Mouse (Mus musculus): ENCODE measurements at regions not wholly inside any gene's neighbourhood (a gene's known extent, or its start where the extent isn't known, plus 50 kb on each side); places are given as distances from the start of the nearest gene placed in this dataset.

- no peak for DNase-seq (ENCODE audit: low spot score in 2 of 2)
These were observed 294.7 kb upstream of the Usp25 start for GRCm38 (mm10) chr16:76718809-76719208.

- DNase-seq (ENCODE audit: low spot score in 2 of 2), result no peak
These were observed 295.4 kb upstream of the Usp25 start for GRCm38 (mm10) chr16:76718147-76718546.

DNA sequence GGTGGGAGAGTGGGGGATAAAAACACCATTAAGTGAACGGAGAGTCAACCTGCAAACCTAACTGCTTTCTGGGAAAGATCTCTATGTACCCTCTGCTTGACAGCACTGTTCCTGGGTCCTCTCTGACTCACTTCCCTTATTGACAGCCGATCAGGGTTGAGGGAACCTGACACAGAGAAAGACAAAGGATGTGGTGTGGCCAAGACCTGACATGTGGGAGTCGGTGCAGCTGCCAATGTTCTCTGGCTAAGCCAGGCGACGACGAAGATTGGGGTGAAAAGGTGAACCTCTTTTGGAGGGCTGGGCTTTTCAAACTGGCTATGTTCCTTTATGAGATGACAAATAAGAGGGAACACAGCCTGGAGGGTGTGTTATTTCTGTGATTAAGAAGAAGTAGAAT, 318.6 kb upstream of the Usp25 start:
- no peak for DNase-seq (ENCODE audit: low spot score in 2 of 2)

DNA sequence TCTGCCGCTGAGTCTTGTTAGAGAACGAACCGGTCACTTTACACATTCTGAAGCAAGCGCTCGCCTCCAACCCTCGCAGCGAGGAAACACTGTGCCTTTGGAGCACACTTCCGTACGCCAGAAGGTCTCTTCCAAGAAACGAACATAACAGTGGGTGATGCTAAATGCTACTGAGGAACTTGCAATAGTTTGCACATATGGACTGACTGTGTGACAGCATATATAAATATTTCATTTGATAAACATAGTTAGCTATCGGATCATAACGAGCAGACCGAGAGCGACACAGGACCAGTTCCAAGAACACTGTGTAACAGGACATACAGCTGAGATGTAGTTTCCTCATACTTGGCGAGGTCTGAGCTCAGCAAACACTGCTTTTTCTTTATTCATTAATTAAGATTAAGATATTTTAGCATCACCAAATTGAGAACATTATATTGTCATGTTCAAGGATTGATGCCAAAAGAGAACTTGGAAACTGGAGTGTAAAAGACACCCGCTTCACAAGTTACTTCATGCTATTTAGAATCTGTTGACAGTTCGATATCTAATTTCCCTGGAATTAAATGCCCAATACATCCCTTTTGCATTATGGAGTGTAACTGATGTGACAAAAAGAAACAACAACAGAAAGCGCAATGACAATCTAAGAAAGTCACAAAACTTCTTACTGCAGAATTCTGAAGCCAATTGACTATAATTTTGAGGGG, 314.3 kb upstream of the Nrip1 start:
- DNase-seq (ENCODE audit: low spot score in 2 of 2), result no peak

GRCm38 (mm10) chr16:76685562-76685961, 311.9 kb upstream of the Nrip1 start:
- DNase-seq (ENCODE audit: low spot score in 2 of 2), result no peak

DNA sequence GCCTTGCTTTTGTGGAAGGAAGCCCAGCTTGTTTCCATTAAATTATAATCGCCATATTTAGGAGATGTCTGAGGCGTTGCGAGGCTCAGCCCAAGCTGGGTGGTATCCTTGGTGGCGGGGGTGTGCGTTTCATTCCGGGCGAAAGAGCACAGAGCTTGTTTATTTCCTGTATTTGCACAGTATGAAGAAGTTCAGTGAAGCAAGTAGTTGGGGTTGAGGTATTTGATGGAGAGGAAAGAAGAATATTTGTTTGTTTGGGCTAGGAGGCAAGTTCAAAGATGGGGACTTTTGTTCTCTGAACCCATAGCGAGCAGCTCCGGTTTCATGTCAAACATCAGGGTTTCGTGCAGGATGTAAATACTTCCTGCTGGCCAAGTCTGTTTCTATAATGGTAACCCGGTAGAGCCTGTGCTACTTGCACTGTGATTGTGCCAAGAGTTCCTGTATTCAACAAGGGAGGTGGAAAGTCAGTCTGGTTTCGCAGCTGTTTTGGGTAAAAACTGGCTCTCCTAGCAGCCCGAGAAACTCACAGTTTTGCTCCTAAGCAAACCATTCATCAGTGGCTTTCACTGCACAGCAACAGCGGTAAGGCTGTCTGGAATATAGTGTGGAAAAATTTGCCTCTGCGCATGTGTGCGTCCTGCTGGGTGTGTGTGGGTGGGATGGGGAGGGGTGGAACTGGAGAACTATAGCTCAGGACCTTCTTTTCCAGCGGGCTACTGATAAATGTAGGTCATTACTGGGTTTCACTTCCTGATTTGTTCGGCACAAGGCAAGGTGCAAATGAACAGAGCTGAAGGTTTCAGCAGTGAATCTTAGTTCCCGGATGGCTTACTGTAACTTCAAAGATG, 306.7 kb upstream of the Nrip1 start:
- peak in 1 of 2 experiments; percentile 4 for DNase-seq (ENCODE audit: low spot score in 2 of 2)

GRCm38 (mm10) chr16:76678885-76679284, 305.3 kb upstream of the Nrip1 start:
- DNase-seq (ENCODE audit: low spot score in 2 of 2), result no peak

- DNase-seq (ENCODE audit: low spot score in 2 of 2), result no peak
These were observed 296.2 kb upstream of the Nrip1 start for GRCm38 (mm10) chr16:76669795-76670194.

GRCm38 (mm10) chr16:76667046-76667445, 293.4 kb upstream of the Nrip1 start:
- DNase-seq (ENCODE audit: low spot score in 2 of 2), result no peak

DNA sequence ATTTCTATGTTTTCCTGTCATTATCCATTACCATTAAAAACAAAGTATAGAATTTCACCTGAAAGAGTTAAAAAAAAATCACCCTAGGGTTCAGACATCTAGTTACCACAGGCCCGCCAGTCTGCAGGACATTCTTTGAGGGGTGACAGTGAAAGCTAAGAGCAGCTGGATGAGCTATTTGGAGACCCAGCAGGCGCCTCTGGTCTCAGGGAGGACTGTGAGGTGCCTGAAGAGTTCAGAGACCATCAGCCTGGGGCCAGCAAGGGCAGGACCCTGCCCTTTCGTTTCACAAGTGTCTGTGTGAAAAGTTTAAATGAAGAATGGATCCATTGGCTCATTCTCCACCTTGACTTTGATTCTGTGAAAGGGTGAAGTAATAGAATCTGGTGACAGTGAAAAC, 281.5 kb upstream of the Nrip1 start:
- no peak for DNase-seq (ENCODE audit: low spot score in 2 of 2)

DNA sequence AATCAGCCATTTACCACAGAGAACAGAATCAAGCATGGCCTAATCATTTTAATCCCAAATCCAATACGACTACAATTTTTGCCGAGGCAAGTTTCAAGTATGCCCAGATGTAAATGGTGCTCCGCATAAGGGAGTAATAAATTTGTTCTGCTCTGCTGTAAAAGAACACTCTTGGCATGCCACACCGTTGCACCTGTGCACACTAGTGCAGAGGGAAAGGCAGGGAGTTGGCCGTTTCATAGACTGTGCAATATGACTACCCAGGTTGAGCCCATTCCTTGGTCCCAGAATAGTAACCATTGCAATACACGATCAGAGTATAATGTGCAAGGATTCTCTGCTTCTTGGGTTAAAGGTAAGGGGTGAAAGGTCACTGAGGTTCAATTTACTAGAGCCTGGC, 270.7 kb upstream of the Nrip1 start:
- no peak for DNase-seq (ENCODE audit: low spot score in 2 of 2)

DNA sequence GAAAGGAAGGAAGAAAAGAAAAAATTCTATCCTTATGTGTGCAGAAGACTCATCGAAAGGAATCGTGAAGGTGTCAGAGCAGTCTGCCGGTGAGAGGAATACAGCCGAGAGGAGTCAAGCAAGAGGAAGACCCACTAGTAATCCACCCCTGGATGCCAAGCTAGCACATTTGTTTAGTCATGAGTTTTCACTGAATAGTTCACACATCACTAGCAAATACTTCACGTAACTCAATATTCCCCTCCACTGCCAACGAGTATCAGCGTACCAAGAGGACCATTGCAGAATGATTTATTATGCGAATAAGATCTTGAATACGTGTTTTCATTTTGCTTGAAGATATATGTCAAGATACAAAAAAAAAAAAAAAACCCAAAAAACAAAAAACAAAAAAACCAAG, 270.2 kb upstream of the Nrip1 start:
- DNase-seq (ENCODE audit: low spot score in 2 of 2), result no peak

DNA sequence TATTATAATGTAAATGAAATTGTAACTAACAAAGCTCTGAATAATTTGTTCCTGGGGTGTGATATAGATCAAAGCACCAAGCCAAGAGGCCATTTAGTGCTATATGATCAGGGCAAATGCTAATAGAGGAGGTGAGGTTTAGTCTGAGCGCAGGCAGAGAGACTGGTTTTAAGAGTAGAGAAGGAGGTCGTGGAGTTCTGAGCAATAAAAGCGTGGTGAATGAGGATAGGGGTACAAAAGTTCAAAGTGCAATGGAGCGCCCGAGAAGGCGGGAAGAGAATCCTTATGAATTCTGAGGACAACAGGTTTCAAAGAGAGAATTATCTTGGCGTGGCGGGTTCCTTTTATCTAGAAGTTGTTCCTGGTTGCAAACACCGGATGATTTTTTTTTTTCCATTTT, 261.5 kb upstream of the Nrip1 start:
- no peak for DNase-seq (ENCODE audit: low spot score in 2 of 2)

DNA sequence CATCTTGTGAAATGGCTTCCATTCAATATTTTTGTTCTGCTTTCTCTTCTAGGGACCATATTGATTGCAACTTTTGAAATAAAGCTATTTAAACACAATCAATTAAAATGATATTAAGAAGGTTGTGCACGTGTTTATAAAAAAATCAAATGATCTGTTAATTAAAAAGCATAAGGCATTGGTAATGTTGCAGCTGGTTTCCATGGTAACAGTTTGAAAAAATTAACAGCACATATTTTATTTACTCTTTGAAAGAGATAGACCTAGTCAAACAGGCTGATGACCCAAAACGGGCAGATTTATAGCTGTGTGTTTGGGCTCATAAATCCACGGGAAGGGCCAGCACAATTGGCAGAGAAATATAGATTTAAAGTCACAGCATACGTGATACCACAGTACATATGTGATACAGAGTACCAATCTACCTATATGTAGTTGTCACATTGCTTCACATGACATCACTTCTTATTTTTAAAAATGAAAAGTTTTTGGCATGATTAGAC, 260.6 kb upstream of the Nrip1 start:
- DNase-seq (ENCODE audit: low spot score in 2 of 2), result no peak

GRCm38 (mm10) chr16:76626142-76626541, 252.5 kb upstream of the Nrip1 start:
- no peak for DNase-seq (ENCODE audit: low spot score in 2 of 2)

- DNase-seq (ENCODE audit: low spot score in 2 of 2), result no peak
These were observed 248.1 kb upstream of the Nrip1 start for GRCm38 (mm10) chr16:76621715-76622114.

- DNase-seq (ENCODE audit: low spot score in 2 of 2), result no peak
These were observed 244.7 kb upstream of the Nrip1 start for GRCm38 (mm10) chr16:76618295-76618694.

GRCm38 (mm10) chr16:76611061-76611460, 237.4 kb upstream of the Nrip1 start:
- no peak for DNase-seq (ENCODE audit: low spot score in 2 of 2)

DNA sequence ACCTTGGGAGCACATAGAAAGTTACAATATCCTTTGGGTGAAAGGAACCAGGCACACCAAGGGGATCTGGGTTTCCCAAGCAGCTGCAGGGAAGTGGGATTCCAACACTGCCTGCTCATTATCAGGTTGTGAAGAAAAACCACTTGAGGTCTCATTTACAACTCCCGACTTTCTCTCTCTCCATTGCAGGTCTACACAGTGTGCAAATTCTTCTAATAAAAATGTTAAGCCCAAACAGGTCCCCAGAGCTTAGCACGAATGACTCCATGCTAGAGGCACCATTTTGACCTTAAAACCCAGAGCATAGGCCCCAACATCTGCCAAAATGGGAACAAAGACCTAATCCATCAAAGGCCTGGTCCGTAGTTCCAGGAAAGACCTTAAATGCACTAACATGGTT, 231.3 kb upstream of the Nrip1 start:
- no peak for DNase-seq (ENCODE audit: low spot score in 2 of 2)

DNA sequence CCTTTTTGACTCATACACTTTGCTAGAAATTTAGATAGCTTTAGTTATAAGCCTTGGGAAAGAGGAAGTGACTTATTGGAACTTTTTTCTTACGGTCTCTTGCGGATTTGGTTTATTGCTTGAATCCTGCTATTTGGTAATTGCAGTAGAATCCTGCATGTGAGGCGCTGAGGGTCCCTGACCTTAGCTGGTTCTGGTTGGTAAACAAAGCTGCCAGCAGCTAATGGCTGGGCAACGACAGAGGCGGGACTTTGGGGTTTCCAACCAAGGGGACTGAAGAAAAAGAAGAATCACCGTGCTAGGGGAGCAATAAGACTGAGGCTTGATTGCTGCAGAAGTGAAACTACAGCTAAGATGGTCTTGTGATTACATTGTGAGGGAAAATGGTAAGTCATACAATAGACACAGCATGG, 230.2 kb upstream of the Nrip1 start:
- DNase-seq (ENCODE audit: low spot score in 2 of 2), result no peak

DNA sequence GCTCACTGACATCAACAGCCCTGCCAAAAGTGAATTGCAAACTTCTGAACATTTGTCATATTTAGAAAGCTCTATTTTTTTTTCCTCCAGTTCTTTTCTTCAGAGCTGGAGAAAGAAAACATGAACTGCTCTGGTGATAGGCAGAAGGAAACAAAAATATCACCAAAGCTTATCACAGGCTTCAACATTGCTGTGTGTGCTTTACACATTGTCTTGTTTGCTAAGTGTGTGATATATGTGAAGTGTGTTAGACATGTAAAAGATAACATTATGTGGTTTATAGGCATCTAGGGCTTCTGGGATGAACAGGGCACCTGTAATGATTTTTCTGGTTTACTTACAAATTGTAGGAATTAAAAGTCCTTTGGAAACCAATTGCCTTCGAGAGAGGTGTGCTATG, 229.8 kb upstream of the Nrip1 start:
- no peak for DNase-seq (ENCODE audit: low spot score in 2 of 2)

DNA sequence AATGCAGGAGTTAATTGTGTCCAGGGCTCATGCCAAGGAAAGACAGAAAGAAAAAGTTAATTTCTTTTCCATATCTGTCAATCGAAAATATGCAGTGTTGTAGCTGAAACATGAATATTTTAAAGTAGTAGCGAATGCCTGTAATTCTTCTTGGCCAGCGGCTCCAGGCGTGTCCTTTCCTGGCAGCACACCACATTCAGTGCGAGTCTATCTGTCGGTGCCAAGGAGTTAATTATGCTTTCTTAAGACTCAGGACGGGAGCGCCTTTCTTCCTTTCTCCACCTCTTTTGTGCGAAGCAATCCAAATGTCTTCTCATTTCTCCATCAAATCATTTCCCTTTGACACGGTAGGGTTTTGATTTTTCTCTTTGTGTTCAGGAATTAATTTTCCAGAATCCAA, 226.5 kb upstream of the Nrip1 start:
- DNase-seq (ENCODE audit: low spot score in 2 of 2), result no peak
